Mouse (Mus musculus): ENCODE measurements around the gene Lypd3.

DNA sequence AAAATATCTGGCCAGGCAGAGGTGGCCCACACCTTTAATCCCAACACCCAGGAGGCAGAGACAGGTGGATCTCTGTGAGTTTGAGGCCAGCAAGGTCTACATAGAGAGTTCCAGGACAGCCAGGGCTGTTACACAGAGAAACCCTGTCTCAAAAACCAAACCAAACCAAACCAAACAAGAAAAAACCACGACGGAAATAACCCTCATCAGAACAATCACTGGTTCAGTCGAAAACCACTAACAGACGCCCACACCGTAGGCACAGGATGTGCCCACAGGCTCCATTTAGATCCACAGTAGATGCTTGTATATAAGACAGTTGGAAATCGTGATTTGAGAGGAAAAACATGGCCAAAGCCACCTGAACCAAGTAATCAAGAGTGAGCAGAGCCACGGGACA, 8.6 kb downstream of the Lypd3 start:
- TF ChIP-seq CTCF (IDR thresholded peaks at IDR 0.05) (no peak), POLR2A (IDR thresholded peaks at IDR 0.05; ENCODE audit: insufficient read depth, low read depth, low read length) (no peak), EP300 (IDR thresholded peaks at IDR 0.05; ENCODE audit: insufficient read depth, low read depth, low read length) (no peak)

Measured in heart, adult 2 months (tissue).